Mouse (Mus musculus) testis, adult 10 weeks (tissue): Measurements from ENCODE around the gene Olfr491. TPM values are rescaled to one million over a fixed set of nuclear protein-coding genes. Genes with fewer than 3 reads are reported as not detected.

Source experiments
- polyA plus RNA-seq: library from polyadenylated mRNA; stranded (reverse); fragments of 350-450 nt; fragmentation: Illumina TruSeq; extraction: RNeasy Lipid Tissue Mini Kit (QIAGEN cat#74804); gene quantifications from one replicate; pipeline ENCODE4 v1.2.3, GENCODE M21; 2014; ENCODE audit warnings: low read depth, low replicate concordance

Gene Olfr491
- polyA plus RNA-seq: not detected

GRCm38 (mm10) chr7:108313151-108313550, at the start of gene Olfr491:
TSS of gene Olfr491 (plus strand) at chr7:108313451.

GRCm38 (mm10) chr7:108288834-108289233, 24.4 kb upstream of the Olfr491 start, which contains the start of gene Olfr490:
TSS of gene Olfr490 (minus strand) at chr7:108288934.

GRCm38 (mm10) chr7:108323574-108323973, 10.3 kb downstream of the Olfr491 start, which contains the start of gene Olfr492:
TSS of gene Olfr492 (minus strand) at chr7:108323674.

GRCm38 (mm10) chr7:108346879-108347278, 33.6 kb downstream of the Olfr491 start, which contains the start of gene Olfr493:
TSS of gene Olfr493 (minus strand) at chr7:108346979.

GRCm38 (mm10) chr7:108365035-108365434, 51.8 kb downstream of the Olfr491 start, which contains the start of gene Olfr494:
TSS of gene Olfr494 (plus strand) at chr7:108365335.

Other genes starting within 250 kb of the Olfr491 start
- not detected for gene Olfr480, start 246.1 kb upstream of the Olfr491 start, polyA plus RNA-seq
- gene Olfr481, start 233.6 kb upstream of the Olfr491 start, polyA plus RNA-seq: not detected
- not detected for gene Olfr482, start 215.9 kb upstream of the Olfr491 start, polyA plus RNA-seq
- gene Olfr483, start 212.6 kb upstream of the Olfr491 start, polyA plus RNA-seq: not detected
- gene Olfr484, start 186.0 kb upstream of the Olfr491 start, polyA plus RNA-seq: not detected
- not detected for gene Olfr485, start 153.6 kb upstream of the Olfr491 start, polyA plus RNA-seq
- not detected for gene Olfr486, start 140.7 kb upstream of the Olfr491 start, polyA plus RNA-seq
- not detected for gene Olfr487, start 98.8 kb upstream of the Olfr491 start, polyA plus RNA-seq
- not detected for gene Olfr488, start 55.1 kb upstream of the Olfr491 start, polyA plus RNA-seq
- gene Olfr490, start 24.5 kb upstream of the Olfr491 start, polyA plus RNA-seq: not detected
- not detected for gene Olfr492, start 10.2 kb downstream of the Olfr491 start, polyA plus RNA-seq
- gene Olfr493, start 33.5 kb downstream of the Olfr491 start, polyA plus RNA-seq: not detected
- not detected for gene Olfr494, start 51.9 kb downstream of the Olfr491 start, polyA plus RNA-seq
- gene Olfr495, start 79.7 kb downstream of the Olfr491 start, polyA plus RNA-seq: not detected
- gene Olfr497, start 107.0 kb downstream of the Olfr491 start, polyA plus RNA-seq: not detected
- gene Olfr498, start 151.9 kb downstream of the Olfr491 start, polyA plus RNA-seq: not detected
- not detected for gene Olfr502, start 211.6 kb downstream of the Olfr491 start, polyA plus RNA-seq
- gene Olfr503, start 231.1 kb downstream of the Olfr491 start, polyA plus RNA-seq: not detected